Mouse (Mus musculus): Measurements from ENCODE around the gene Tspan18. TPM values are rescaled to one million over a fixed set of nuclear protein-coding genes. Genes with fewer than 3 reads are reported as not detected.

The Tspan18 gene
- total RNA-seq, 2 experiments from 2014 or later = 43.8 to 79.6 TPM

DNA sequence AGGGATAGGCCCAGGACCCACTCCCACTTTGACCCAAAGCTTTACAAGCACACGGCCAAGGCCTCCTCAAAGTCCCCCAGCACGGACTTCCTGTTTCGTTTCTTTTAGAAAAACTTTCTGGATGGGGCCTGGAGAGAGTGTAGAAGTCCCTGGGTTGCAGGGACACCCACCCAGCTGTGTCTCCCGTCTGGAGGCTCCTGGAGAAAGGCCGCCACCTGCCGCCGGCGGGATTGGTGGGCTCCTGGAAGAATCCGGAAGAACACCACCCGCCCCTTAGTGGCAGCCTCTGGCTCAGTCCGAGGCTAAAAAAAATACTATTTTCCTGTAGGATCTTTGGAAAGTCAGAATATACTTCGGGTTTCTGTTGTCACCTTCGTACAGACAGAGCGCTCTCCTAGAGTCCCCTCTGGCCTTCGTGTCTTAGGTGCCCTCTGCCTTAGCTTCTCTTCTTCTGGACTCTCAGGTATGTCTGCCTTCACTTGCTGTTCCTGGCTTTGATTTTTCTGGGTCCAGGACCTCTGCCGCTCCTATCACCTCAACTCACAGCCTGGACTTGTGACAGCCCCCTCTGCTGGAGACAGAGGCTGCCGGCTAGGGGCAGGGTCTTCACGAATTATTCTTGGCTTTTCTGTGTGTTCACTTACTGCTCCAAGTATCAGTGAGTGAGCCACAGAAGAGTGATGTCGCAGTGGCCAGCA lies 145.4 kb downstream of the Tspan18 start:
- peak; percentile 50 to 55 for DNase-seq (ENCODE audit: low spot score in 2 of 2)

DNA sequence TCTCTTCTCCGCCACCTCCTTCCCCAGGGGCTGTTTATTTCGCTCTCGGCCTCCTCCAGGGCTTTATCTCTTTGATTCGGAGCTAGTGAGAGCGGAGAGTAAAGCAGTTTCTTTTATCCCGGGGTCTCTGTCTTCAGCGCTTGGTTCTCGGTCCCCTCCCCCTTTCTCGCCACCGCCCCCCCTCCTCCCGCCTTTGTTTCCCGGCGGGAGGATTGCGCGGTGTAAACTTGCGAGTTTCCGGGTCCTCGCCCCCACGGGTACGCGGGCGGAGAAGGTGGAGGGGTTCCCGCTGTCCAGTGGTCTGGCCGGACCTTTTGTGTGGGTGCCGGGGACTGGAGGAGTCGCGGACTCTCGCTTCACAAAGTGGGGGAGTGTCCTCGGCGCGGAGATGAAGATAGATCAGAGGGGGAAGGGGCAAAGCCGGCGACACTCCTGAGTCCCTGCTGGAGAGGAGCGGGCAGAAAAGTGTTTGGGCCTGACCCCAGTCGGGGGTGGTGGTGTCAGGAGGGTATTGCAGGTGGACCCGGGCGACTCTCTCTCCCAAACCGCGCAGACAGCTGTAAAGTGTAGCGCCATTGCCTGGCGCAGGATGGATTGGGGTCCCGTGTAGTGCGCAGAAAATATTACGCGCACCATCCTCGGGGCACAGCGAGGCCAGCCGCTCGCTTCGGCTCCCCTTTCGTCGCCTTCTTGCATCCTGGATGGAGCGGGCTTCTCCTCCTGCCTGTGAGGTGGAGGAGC lies 146.1 kb downstream of the Tspan18 start:
- DNase-seq (ENCODE audit: low spot score in 2 of 2) = peak; percentile 41 to 48

DNA sequence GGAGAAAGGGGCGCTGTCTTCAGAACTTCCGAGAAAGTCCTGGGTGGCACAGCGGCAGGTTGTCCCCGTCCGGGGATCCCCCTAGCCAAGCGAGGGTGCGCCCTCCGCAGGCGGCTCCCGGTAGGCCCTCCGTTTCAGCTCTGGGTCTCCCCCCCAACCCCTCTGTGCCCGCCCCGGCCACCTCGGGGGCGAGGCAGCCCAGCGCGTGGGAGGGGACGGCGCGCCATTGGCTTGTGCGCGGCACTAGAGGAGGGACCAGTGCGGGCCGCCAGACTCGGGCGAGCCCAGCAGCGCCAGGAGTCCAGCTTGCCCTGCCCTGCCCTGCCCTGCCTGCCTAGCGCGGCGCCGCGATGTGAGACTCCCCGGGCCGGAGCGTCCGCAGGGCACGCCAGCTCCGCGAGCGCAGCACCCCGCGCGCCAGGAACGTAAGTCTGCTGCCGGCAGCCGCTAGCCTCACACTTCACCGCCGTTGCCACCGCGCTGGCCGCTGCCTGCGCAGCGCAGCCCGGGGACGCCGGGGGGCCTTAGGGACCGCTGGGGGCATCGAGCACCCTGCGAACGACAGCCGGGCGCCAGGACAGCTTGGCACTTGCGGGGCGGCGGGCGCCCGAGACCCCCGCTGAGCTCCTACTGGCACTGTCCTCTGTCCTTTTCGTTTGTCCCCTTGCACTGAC lies 146.8 kb downstream of the Tspan18 start, which contains the start of gene Trp53i11:
Gene Trp53i11 (plus strand): TSS at position 226 of the 674 bp plus-strand sequence.
- peak; percentile 89 to 94 for DNase-seq (ENCODE audit: low spot score in 2 of 2)

GRCm38 (mm10) chr2:93182859-93183258 lies 151.4 kb downstream of the Tspan18 start:
- no peak for DNase-seq (ENCODE audit: low spot score in 2 of 2)

GRCm38 (mm10) chr2:93180077-93180844 lies 154.0 kb downstream of the Tspan18 start:
- no peak for DNase-seq (ENCODE audit: low spot score in 2 of 2)

DNA sequence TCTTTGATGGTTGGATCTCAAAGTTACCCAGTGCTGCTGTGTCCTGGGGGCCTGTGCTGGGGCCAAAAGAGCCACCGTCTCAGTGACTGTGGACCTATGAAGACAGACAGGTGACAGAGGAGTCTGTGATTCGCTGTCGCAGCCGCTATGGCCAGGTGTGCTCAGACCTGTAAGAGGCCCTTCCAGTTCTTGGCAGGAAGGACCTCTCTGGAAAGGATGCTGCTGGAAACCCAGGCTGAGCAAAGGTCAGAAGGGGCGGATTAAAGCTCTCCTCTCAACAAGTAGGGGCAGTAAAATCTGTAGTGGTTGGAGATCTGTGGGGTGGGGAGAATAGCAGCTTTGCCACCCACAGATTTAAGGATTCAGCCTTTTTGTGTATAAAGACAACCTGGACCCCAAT lies 154.7 kb downstream of the Tspan18 start:
- DNase-seq (ENCODE audit: low spot score in 2 of 2) = no peak

DNA sequence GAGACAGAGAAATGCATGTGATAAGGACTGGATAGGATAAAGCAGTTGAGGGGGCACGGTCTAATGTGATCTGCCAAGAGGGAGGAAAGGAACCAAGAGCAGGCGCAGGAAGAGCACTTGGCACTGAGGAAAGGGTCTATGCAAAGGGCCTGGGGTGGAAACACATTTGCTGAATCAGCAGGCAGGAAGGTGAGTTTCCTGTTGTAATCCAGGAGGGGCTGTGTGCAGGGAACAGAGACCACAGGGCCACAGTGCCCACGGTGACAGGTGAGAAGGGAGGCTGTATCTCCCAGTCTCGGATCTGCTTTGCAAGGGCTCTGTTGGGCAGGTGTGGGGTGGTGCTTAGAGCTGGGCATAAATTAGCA lies 156.0 kb downstream of the Tspan18 start:
- DNase-seq (ENCODE audit: low spot score in 2 of 2) = no peak

DNA sequence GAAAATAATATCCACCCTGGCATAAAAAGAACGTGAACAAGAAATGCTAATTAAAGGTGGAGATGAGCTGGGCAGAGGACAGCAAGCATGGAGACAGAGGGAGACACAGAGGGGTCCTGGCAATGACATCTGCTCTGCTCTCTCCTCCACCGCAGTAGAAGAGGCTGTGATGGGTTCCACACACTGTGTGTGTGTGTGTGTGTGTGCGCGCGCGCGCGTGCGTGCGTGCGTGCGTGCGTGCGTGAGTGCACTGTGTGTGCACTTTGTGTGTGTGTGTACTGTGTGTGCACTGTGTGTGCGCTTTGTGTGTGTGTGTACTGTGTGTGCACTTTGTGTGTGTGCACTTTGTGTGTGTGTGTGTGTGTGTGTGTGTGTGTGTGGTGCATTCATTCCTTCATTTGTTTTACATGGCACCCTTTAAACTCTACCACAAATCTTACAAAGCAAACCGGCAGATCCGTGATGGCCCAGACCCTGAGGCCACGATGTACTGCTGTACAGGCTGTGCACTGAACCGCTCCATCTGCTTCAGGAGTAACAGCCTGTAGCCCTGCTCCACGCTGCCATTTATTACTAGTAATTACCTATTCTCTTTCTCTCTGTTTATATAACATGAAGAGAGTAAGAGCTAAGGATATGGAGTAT lies 156.5 kb downstream of the Tspan18 start:
- DNase-seq (ENCODE audit: low spot score in 2 of 2) = no peak

GRCm38 (mm10) chr2:93176871-93177667 lies 157.2 kb downstream of the Tspan18 start:
- no peak for DNase-seq (ENCODE audit: low spot score in 2 of 2)

DNA sequence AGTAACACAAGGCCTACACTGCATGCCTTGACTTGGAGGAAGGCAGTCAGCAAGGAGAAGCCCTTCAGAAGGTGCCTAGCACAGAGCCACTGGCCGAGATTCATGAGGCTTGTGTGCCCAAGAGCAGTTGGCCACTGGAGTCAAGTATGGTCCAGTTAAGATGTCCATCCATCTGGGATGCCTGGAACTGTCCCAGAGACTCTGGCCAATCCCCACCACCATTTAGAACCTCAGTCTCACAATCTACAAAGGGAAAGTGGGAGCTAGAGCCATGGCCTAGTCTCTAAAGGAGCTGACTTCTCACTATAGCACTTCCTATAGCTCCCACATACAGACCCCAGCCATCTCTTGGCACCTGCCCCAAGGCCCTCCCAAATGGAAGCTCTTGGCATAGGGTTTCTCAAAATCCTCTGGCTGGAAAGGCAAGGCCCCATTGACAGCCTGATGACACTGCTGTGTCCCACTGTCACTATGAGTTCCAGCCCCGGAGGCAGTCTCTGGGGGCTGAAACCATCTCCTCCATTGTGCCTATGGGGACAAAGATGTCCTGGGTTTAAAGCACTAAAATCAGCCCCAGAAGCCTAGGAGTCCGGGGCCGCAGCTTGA lies 158.0 kb downstream of the Tspan18 start:
- DNase-seq (ENCODE audit: low spot score in 2 of 2) = no peak

DNA sequence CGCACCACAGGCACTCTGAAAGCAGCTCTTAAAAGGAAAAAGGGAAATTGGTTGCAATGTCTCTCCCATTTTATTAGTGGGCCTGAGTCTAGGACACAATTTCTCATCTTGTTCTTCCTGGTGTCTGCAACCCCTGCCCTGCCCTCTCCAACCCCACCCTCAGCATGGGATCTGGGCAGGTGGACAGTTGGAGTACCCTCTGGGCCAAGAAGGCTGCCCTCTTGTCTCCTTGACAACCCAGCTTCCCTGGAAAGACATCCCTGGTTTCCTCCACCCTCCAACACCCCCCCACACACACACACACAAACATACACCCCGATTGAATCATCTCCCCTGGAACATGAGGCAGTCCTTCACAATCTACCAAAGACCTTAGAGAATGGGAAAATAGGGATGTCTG lies 158.6 kb downstream of the Tspan18 start:
- DNase-seq (ENCODE audit: low spot score in 2 of 2) = no peak

DNA sequence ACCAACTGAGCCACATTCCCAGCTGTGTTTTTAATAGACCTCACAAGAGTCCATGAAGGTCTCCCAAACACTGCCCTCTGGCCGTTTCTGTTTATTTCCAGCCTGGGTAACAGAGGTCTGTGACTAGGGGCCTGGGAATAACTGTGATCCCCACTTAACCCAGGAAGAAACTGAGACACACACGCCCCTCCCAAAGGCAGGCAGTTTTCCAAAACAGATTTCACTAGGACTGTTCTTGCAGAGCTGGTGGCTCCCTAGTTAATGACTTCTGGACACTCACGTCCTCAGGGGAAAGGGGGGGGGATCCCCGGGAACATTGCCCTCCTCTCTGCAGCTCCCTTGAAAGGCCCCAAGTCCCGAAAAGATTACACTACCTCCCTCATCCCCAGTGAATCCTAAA lies 159.0 kb downstream of the Tspan18 start:
- no peak for DNase-seq (ENCODE audit: low spot score in 2 of 2)

- DNase-seq (ENCODE audit: low spot score in 2 of 2) = no peak
Measured at GRCm38 (mm10) chr2:93174159-93174558, 160.1 kb downstream of the Tspan18 start.

GRCm38 (mm10) chr2:93172460-93172859 lies 161.8 kb downstream of the Tspan18 start:
- DNase-seq (ENCODE audit: low spot score in 2 of 2) = no peak

DNA sequence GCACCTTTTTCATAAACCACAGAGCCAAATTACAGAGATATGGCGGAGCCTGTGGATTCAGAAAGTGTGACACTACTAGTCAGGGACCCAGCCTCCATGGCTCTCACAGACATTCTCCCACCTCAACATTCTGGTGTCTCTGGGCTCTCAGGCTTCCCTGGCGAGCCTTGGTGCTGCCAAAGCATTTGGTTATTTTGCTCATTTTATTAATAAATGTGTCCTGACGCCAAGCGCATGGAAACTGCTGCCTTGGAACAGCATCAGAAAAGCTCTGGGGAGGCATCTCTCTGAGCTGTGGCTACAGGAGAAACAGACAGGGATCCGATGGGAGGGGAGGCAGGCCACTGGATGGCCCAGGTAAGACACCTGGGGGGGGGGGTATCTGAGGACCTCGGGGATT lies 162.4 kb downstream of the Tspan18 start:
- no peak for DNase-seq (ENCODE audit: low spot score in 2 of 2)

GRCm38 (mm10) chr2:93170845-93171200 lies 163.5 kb downstream of the Tspan18 start:
- DNase-seq (ENCODE audit: low spot score in 2 of 2) = no peak

- DNase-seq (ENCODE audit: low spot score in 2 of 2) = no peak
Measured at GRCm38 (mm10) chr2:93170156-93170844, 164.0 kb downstream of the Tspan18 start.

DNA sequence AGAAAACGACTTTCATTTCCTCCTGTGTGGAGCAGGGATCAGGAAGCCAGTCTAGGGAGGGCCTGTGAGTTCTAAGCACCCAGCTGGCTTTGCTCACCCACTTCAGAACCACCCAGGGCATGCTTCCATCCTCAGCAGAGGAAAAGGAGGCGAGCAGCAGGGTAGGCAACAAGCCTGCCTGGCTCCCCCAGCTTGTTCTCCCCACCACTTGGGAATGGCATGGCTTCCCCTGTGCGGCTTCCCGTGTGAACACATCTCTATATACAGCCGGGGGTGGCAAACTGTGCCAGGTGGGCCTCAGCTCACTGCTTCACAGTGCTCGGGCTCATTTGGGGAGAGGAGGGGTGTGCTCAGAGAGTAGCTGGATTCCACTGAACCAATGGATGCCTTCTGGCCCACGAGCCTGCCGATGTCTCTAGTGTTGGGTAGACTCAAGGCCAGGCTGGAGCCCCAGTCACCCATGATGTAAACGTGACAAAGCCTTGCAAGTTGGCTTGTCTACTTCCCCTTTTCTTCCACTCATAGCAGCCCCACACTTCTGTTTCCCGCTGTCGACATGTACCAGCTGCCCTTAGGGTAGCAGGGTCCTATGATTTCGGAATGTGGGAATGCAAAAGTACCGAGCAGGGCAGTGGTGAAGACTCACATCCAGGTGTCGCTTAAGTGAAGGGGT lies 167.4 kb downstream of the Tspan18 start:
- DNase-seq (ENCODE audit: low spot score in 2 of 2) = no peak

Data from adrenal gland, adult 18-20 months (tissue).